Mouse (Mus musculus): ENCODE measurements around the gene Arhgap22. TPM values are rescaled to one million over a fixed set of nuclear protein-coding genes. Genes with fewer than 3 reads are reported as not detected.

Arhgap22 gene
- polyA plus RNA-seq, 1 experiment from 2014 or later: 8.3 TPM

DNA sequence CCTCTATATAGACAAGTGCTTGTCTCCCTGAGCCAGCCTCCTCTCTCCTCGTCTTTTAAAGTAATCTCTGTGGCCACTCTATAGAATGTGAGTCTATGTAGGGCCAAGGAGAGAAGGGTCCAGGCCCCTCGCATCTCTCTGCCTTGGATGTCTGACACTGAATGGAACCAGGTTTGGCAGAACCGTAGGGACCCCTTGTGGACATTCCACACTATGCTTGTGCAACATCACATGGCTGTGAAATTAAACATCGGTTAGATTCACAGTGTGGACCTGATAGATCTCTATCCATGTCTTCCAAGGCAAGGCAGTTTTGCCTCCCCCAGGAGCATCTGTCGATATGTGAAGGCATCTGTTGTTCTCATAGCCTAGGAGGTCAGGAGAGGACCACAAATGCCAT is 124.9 kb downstream of the Arhgap22 start:
- Histone ChIP-seq H3K27me3 (0 out of 2 replicates have a peak, but pooled peaks cover 8% of the 10 kb centered on the region), H3K4me3 (no peak overlapping the region), H3K4me1 (no peaks in the 10 kb centered on the region), H3K9ac (no peak overlapping the region), H3K36me3 (no peaks in the 10 kb centered on the region), H3K4me2 (no peak overlapping the region), H3K27ac (no peak overlapping the region), H3K9me3 (no peaks in the 10 kb centered on the region)
- ATAC-seq (ENCODE audit: insufficient number of reproducible peaks, insufficient read depth, low FRiP score, low TSS enrichment, low read depth): no peak
- 71% methylated on average over 5 of the region's 5 CpGs for WGBS

DNA sequence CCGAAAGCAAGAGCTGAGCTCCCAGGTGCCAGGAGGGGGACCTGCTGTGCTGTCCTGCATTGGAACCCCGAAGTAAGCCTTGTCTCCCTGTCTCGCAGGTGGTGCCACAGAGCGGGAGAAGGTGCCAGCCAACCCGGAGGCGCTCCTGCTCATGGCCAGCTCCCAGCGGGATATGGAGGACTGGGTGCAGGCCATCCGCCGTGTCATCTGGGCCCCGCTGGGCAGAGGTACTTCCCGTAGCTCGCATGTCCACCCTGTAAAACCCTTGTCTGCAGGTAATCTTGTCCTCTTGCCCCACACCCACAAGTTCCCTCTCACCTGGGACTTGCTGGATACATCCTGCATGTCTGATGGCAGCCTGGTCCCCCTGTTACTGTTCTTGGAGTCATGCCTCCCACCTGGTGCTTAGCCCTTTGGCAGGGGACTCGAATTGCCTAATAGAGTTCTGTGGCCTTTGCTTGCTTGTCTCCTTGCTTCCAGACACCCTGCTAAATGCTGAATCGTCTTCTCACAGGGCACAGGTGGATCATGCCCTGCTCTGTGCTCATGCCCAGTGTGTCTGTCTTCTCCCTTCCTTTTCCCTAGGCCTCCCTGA is 129.4 kb downstream of the Arhgap22 start:
- Histone ChIP-seq H3K4me3 (no peak overlapping the region), H3K4me2 (no peak overlapping the region), H3K9me3 (no peaks in the 10 kb centered on the region), H3K9ac (no peak overlapping the region), H3K4me1 (no peaks in the 10 kb centered on the region), H3K27ac (no peak overlapping the region), H3K27me3 (peaks cover 7% of the 10 kb centered on the region; the same call in 1 of the 2 replicates), H3K36me3 (no peaks in the 10 kb centered on the region)
- 87% methylated on average over 14 of the region's 14 CpGs for WGBS
- ATAC-seq (ENCODE audit: insufficient number of reproducible peaks, insufficient read depth, low FRiP score, low TSS enrichment, low read depth): no peak

DNA sequence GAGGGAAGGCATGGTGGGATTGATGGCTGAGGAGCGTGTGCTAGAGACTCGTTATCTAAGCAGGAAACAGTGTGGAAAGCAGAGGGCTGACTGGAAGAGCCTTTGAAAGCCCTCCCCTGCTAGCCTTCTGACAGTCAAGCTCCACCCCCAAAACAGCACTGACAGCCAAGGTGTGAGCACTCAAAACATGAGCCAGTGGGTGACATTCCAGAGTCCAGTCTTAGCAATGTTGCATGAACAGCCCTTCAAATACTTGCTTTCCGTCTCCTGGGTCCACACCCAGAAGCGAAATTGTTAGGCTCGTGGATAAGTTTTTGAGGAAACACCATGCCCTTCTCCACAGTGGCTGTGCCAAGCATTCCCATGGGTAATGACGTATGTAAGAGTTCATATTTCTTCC is 132.7 kb downstream of the Arhgap22 start:
- Histone ChIP-seq H3K4me3 (no peak overlapping the region), H3K4me2 (no peak overlapping the region), H3K36me3 (no peaks in the 10 kb centered on the region), H3K27me3 (peaks cover 39% of the 10 kb centered on the region), H3K9ac (no peak overlapping the region), H3K9me3 (no peaks in the 10 kb centered on the region), H3K4me1 (0 out of 2 replicates have a peak, but pooled peaks cover 7% of the 10 kb centered on the region), H3K27ac (no peak overlapping the region)
- ATAC-seq (ENCODE audit: insufficient number of reproducible peaks, insufficient read depth, low FRiP score, low TSS enrichment, low read depth): no peak
- 72% methylated on average over 6 of the region's 6 CpGs for WGBS

DNA sequence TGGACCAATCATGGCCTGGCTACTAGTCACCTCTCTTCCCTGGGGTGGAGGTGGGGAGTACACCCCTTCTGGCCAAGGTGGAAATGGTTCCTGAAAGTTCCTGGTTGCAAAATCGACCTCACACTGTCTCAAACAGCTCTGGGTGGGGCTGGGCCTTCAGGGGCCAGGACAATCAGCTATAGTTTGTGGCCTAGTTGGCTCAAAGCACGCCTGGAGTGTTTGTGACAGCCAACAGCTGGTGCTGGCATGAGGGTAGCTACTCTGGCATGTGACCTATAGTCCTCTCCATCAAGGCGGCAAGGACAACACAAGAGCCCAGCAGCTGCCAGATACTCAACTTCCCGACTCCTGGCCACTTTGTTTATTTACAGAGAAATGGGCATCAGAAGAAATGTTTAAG is 133.9 kb downstream of the Arhgap22 start:
- Histone ChIP-seq H3K4me3 (no peak overlapping the region), H3K9me3 (no peaks in the 10 kb centered on the region), H3K36me3 (no peaks in the 10 kb centered on the region), H3K27ac (no peak overlapping the region), H3K27me3 (peaks cover 51% of the 10 kb centered on the region), H3K4me1 (0 out of 2 replicates have a peak, but pooled peaks cover 7% of the 10 kb centered on the region), H3K9ac (no peak overlapping the region), H3K4me2 (no peak overlapping the region)
- no peak for ATAC-seq (ENCODE audit: insufficient number of reproducible peaks, insufficient read depth, low FRiP score, low TSS enrichment, low read depth)
- 67% methylated on average over 4 of the region's 4 CpGs for WGBS

DNA sequence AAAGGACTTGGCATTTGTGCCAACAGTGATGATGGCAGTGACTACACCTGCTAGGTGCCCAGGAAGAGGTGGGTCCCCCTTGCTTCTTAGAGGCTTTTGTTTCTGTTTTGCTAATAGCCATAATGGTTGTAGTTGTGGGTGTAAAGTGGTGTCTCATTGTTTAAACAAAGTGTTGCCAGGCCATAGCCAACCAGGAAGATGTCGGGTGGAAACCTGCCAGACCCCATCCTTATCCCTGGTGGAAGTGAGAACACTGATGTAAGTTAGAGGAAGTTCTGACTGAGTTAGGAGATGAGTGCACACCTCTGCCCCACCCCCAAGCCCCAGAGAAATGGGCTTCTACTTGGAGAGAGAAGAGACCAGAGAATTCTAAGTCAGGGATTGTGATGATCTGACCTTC is 134.3 kb downstream of the Arhgap22 start:
- Histone ChIP-seq H3K4me1 (0 out of 2 replicates have a peak, but pooled peaks cover 7% of the 10 kb centered on the region), H3K36me3 (no peaks in the 10 kb centered on the region), H3K9ac (no peak overlapping the region), H3K4me3 (no peak overlapping the region), H3K9me3 (no peaks in the 10 kb centered on the region), H3K27me3 (peaks cover 53% of the 10 kb centered on the region), H3K27ac (no peak overlapping the region), H3K4me2 (no peak overlapping the region)
- ATAC-seq (ENCODE audit: insufficient number of reproducible peaks, insufficient read depth, low FRiP score, low TSS enrichment, low read depth): no peak
- WGBS: 81% methylated on average over 1 of the region's 1 CpGs

DNA sequence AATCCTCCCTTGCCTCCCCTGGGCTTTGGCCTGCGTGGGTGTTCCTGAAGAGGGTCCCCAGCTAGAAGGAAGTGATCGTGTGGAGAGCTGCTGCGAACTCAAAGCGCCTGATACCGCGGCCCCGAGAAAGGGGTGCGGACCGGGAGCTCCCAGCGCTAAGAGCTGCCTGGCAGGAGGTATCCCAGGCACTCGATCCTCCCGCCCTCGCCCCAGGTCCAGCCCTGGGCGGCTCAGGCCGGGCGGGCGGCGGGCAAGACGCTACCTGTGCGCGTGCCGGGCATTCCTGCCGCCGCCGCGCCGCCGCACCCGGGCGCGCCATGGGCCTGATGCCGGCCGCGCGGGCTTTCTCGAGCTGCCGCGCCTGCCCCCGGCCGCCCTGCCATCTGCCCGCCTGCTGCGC is 137.2 kb downstream of the Arhgap22 start:
- Histone ChIP-seq H3K4me1 (peaks cover 14% of the 10 kb centered on the region; the same call in 1 of the 2 replicates), H3K27ac (no peak overlapping the region), H3K27me3 (peaks cover 55% of the 10 kb centered on the region), H3K36me3 (no peaks in the 10 kb centered on the region), H3K9me3 (no peaks in the 10 kb centered on the region), H3K9ac (peak overlapping the region; percentile 74), H3K4me3 (peak overlapping the region; percentile 52), H3K4me2 (peak overlapping the region; percentile 91)
- 0 out of 2 replicates have a peak, but pooled peaks have one; percentile 64 for ATAC-seq (ENCODE audit: insufficient number of reproducible peaks, insufficient read depth, low FRiP score, low TSS enrichment, low read depth)
- under 1% methylated on average over 32 of the region's 42 CpGs for WGBS

DNA sequence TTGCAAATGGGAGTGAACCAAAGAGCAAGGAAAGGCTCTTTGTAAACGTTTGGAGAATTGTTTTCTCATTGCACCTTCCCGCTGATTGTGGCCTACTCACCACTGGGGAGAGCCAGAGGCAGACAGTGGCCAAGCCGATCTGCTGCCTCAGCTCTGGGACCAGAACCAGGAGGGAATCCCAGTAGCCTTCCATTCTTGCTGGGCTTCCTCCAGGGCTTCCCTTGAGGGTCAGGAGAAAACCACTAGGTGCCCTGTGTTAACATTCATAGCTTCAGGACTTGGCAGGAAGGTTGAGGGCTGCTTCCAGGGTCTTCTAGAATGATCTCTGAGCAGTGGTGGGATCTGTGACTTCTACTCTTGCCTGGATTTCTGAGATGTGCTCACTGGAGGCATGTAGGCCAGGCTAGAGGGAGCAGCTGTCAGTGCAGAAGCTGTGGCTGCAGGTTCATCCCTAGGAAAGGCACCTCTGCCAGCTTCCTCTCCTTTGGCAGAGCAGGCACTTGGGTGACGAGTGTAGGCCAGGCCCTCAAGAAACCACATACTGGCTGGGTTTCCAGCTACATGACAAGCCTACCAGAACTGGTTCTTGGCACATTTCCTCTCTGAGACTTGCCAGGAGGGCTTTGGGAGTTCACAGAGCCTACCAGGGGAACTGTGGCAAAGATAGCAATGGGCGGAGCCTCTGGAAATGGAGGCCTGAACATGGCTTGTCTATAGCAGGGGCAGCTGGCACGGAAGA is 138.3 kb downstream of the Arhgap22 start:
- H3K27ac ChIP-seq: no peak overlapping the region
- no peaks in the 10 kb centered on the region for H3K36me3 ChIP-seq
- H3K9ac ChIP-seq: no peak overlapping the region
- ATAC-seq (ENCODE audit: insufficient number of reproducible peaks, insufficient read depth, low FRiP score, low TSS enrichment, low read depth): no peak
- H3K4me1 ChIP-seq: peaks cover 14% of the 10 kb centered on the region; the same call in 1 of the 2 replicates
- peak overlapping the region; percentile 91; the same call in 1 of the 2 replicates for H3K4me2 ChIP-seq
- H3K27me3 ChIP-seq: peaks cover 54% of the 10 kb centered on the region
- no peaks in the 10 kb centered on the region for H3K9me3 ChIP-seq
- WGBS: 76% methylated on average over 6 of the region's 6 CpGs
- H3K4me3 ChIP-seq: no peak overlapping the region

DNA sequence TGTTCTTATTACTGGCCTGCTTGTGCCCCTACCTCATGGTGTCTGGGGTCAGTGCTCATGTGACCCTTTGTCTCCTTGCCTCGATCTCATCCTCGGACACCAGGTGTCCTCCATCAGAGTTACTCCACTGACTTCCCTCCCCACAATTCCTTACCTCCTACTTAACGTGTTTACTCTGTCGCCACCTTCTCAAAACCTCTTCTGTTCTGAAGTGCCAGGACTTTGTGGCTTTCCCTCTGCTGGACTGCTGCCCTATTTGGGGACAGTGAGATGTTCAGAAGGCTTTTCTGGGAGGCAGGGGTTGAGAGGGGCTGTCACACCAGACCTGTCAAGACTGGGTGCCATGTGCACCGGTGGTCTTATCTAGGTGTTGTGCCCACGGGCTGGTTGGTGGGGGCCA is 139.1 kb downstream of the Arhgap22 start:
- Histone ChIP-seq H3K9me3 (no peaks in the 10 kb centered on the region), H3K27me3 (peaks cover 51% of the 10 kb centered on the region), H3K9ac (no peak overlapping the region), H3K4me1 (peaks cover 19% of the 10 kb centered on the region; the same call in 1 of the 2 replicates), H3K4me2 (no peak overlapping the region), H3K27ac (no peak overlapping the region), H3K4me3 (no peak overlapping the region), H3K36me3 (no peaks in the 10 kb centered on the region)
- no peak for ATAC-seq (ENCODE audit: insufficient number of reproducible peaks, insufficient read depth, low FRiP score, low TSS enrichment, low read depth)
- WGBS: 81% methylated on average over 6 of the region's 6 CpGs

DNA sequence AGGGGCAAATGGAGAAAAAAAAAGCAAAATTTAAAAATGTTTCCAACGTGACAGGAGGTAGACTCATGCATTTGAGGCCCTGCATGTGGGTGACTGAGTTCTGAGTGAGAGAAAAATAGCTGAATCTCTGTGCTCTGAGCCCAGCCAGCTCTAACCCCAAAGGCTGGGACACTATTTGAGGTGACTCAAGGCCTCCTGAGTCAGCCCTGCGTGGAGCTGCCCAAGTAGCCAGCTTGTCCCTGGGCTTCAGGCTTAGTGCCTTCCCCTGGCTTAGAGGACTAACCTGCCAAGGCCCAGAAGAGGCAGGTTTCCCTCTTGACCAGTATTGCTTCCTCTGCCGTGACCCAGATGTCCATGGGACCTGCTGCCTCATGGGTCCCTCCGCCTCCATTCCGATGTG is 141.4 kb downstream of the Arhgap22 start:
- no peaks in the 10 kb centered on the region for H3K9me3 ChIP-seq
- peaks cover 20% of the 10 kb centered on the region; the same call in 1 of the 2 replicates for H3K4me1 ChIP-seq
- H3K36me3 ChIP-seq: no peaks in the 10 kb centered on the region
- no peak for ATAC-seq (ENCODE audit: insufficient number of reproducible peaks, insufficient read depth, low FRiP score, low TSS enrichment, low read depth)
- H3K4me3 ChIP-seq: no peak overlapping the region
- 86% methylated on average over 5 of the region's 5 CpGs for WGBS
- no peak overlapping the region for H3K4me2 ChIP-seq
- no peak overlapping the region for H3K9ac ChIP-seq
- peaks cover 32% of the 10 kb centered on the region for H3K27me3 ChIP-seq
- no peak overlapping the region for H3K27ac ChIP-seq

DNA sequence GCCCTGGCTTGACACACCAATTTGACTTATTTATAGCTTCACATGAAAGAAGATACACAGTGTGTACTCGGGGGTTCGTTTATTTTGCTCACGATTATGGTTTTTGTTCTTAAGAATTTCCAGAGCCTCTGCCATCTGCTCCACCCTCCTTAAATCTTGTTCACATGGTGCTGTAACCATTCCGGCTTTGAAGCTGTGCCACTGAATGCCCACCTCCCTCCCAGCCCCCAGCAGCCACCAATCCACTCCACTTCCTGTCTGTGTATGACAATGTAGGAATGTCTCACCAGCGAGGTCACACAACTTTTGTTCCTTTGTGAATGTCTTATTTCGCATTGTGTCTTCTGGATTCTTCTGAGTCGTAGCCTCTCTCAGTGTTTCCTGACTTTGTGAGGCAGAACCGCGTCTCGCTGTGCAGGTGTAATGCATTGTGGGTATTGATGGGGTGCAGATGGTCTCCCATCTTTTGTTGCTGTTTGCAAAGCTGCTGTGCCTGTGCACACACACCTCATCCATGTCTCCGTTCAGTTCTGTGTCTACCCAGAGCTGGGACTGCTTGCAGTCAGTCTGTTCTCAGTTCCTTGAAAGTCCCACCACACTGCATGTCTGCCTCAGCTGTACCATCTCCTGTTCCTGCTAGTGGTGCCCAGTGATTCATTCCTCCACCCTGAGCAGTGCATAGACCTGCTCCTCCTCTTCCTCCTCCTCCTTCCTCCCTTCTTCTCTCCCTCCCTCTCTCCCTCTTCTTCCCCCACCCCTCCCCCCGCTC is 144.0 kb downstream of the Arhgap22 start:
- peaks cover 21% of the 10 kb centered on the region for H3K27me3 ChIP-seq
- H3K4me3 ChIP-seq: no peak overlapping the region
- H3K27ac ChIP-seq: no peak overlapping the region
- H3K4me1 ChIP-seq: peaks cover 22% of the 10 kb centered on the region; the same call in 1 of the 2 replicates
- no peak overlapping the region for H3K4me2 ChIP-seq
- no peak overlapping the region for H3K9ac ChIP-seq
- ATAC-seq (ENCODE audit: insufficient number of reproducible peaks, insufficient read depth, low FRiP score, low TSS enrichment, low read depth): no peak
- 65% methylated on average over 12 of the region's 12 CpGs for WGBS
- no peaks in the 10 kb centered on the region for H3K9me3 ChIP-seq
- no peaks in the 10 kb centered on the region for H3K36me3 ChIP-seq

DNA sequence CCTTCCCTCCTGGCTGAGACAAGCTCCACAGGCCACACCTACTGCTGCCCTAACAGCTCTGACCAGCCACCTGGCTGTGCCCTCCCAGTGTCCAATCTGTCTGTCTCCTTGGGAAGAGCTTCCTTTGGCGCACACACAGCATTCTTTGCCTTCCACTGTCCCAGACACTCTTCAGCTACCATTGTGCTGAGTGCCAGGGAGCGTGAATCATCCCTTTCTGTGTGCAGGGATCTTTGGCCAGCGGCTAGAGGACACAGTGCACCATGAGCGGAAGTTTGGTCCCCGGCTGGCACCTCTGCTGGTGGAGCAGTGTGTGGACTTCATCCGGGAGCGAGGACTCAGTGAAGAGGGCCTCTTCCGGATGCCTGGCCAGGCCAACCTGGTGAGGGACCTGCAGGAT is 145.1 kb downstream of the Arhgap22 start:
- Histone ChIP-seq H3K4me2 (no peak overlapping the region), H3K9ac (no peak overlapping the region), H3K4me3 (no peak overlapping the region), H3K36me3 (no peaks in the 10 kb centered on the region), H3K9me3 (no peaks in the 10 kb centered on the region), H3K27ac (no peak overlapping the region), H3K4me1 (peaks cover 23% of the 10 kb centered on the region; the same call in 1 of the 2 replicates), H3K27me3 (0 out of 2 replicates have a peak, but pooled peaks cover 19% of the 10 kb centered on the region)
- ATAC-seq (ENCODE audit: insufficient number of reproducible peaks, insufficient read depth, low FRiP score, low TSS enrichment, low read depth): no peak
- 86% methylated on average over 8 of the region's 8 CpGs for WGBS

Data from embryonic facial prominence, embryonic 13.5 days (tissue).